Mouse (Mus musculus) MEL (cell line): ENCODE measurements around the gene Gdf1.

Experiments
- CTCF ChIP-seq, 3 experiments: IDR thresholded peaks in 2 of 3; conservative IDR thresholded peaks in 1 of 3; 2 replicates each; pipeline ENCODE4 v1.5.1; 2011 to 2012; ENCODE audit warnings: low read length in 3 of 3, low read depth in 2 of 3, mild to moderate bottlenecking in 2 of 3, improper control_type of control experiment in 1 of 3, inconsistent platforms in 1 of 3, mixed read lengths in 1 of 3, moderate library complexity in 1 of 3; ENCODE audit not compliant: control insufficient read depth in 1 of 3, insufficient read depth in 1 of 3, poor library complexity in 1 of 3, severe bottlenecking in 1 of 3
- E2F4 ChIP-seq: IDR thresholded peaks from 2 replicates; pipeline ENCODE4 v1.6.1; 2011; ENCODE audit warnings: low read depth, low read length, improper control_type of control experiment, borderline replicate concordance
- ELF1 ChIP-seq: IDR thresholded peaks from 2 replicates; pipeline ENCODE4 v1.6.1; 2014; ENCODE audit warnings: low read depth, mild to moderate bottlenecking, inconsistent platforms, low read length, improper control_type of control experiment, moderate library complexity
- HCFC1 ChIP-seq: IDR thresholded peaks from 2 replicates; pipeline ENCODE4 v1.6.1; 2012; ENCODE audit warnings: low read depth, mild to moderate bottlenecking, inconsistent platforms, low read length, improper control_type of control experiment, moderate library complexity
- MXI1 ChIP-seq: IDR thresholded peaks from 2 replicates; pipeline ENCODE4 v1.6.1; 2011; ENCODE audit warnings: mild to moderate bottlenecking, low read depth, low read length, improper control_type of control experiment
- SIN3A ChIP-seq: IDR thresholded peaks from 2 replicates; pipeline ENCODE4 v1.6.1; 2012; ENCODE audit warnings: low read length, improper control_type of control experiment, inconsistent platforms
- SMC3 ChIP-seq: IDR thresholded peaks from 2 replicates; pipeline ENCODE4 v1.6.1; 2011; ENCODE audit warnings: low read depth, low read length, improper control_type of control experiment
- USF1 ChIP-seq: IDR thresholded peaks from 2 replicates; pipeline ENCODE4 v1.6.1; 2014; ENCODE audit warnings: low read depth, mild to moderate bottlenecking, inconsistent platforms, low read length, improper control_type of control experiment, moderate library complexity

- TF ChIP-seq ELF1 (no peak), HCFC1 (no peak), CTCF (IDR thresholded peaks at IDR 0.05 in 2 of 3, conservative IDR thresholded peaks at IDR 0.05 in 1 of 3; ENCODE audit: control insufficient read depth in 1 of 3, insufficient read depth in 1 of 3, low read depth in 2 of 3, low read length in 3 of 3, poor library complexity in 1 of 3, severe bottlenecking in 1 of 3) (peak in 2 of 3 experiments; percentile 22 to 38; a peak in 2 of 6 replicates), MXI1 (no peak), E2F4 (no peak), SMC3 (peak; percentile 46), USF1 (no peak), SIN3A (no peak)
Measured at GRCm38 (mm10) chr8:70323716-70324115, 5.9 kb upstream of the Gdf1 start.
